Mouse (Mus musculus): Measurements from ENCODE around the gene Btn2a2. TPM values are rescaled to one million over a fixed set of nuclear protein-coding genes. Genes with fewer than 3 reads are reported as not detected.

Gene Btn2a2
- polyA plus RNA-seq, 1 experiment from 2014 or later, result 0.23 TPM

DNA sequence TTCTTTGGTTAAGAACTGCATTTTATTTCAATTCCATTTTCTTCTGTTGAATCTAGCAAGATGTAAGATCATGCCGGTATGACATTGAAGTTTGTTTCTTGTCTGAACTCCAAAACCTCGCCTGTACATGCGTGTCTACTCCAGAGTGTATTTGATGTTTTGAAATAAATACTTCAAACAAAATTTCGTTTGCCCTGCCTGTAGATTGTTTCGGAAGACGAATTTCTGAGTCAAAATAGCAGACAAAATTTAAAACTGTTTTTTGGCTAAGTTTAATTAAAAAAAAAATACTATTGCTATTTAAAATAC is 29.6 kb upstream of the Btn2a2 start:
- under 1% methylated on average over 6 of the region's 6 CpGs for WGBS
- H3K9me3 ChIP-seq, result no peaks in the 10 kb centered on the region

DNA sequence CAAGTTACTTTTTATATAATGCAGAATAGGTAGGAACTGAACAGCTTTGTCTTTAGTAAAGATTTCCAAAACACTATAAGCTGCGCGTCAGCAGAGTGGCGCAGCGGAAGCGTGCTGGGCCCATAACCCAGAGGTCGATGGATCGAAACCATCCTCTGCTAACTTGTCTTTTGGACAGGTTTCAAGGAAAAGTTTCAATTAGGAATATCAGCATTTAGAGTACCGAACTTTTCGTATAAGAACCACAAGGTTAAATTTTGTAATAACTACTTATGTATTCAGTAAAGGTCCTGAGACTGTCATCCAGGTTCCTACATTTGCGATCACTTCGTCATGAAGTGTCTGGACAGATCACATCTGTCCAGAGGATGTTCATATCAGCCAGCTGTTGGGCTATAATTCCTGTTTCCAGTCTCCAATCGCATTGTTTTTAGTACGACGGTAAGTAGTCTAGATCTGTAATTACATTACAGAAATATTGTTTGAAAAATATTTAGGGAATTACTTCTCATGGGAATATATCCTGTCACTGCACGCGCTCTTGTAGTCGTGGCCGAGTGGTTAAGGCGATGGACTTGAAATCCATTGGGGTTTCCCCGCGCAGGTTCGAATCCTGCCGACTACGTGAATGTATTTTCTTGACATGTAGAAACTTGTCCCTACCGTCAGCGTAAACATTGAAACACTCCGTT is 29.1 kb upstream of the Btn2a2 start:
- Histone ChIP-seq H3K4me1 (replicated peaks) (0 out of 2 replicates have a peak, but pooled peaks cover 2% of the 10 kb centered on the region), H3K36me3 (no peaks in the 10 kb centered on the region), H3K27ac (peak overlapping the region; percentile 59; the same call in 1 of the 2 replicates), H3K9me3 (no peaks in the 10 kb centered on the region), H3K4me3 (replicated peaks) (peak overlapping the region; percentile 45), H3K4me2 (replicated peaks) (peak overlapping the region; percentile 75), H3K9ac (0 out of 2 replicates have a peak overlapping the region, but pooled peaks have one; percentile 33), H3K27me3 (replicated peaks) (no peaks in the 10 kb centered on the region)
- ATAC-seq, result peak; percentile 92
- under 1% methylated on average over 27 of the region's 27 CpGs for WGBS

More for the DNA sequence above, 29.6 kb upstream of the Btn2a2 start:
- H3K36me3 ChIP-seq, result no peaks in the 10 kb centered on the region
- H3K9ac ChIP-seq, result no peak overlapping the region
- peak overlapping the region; percentile 75 for H3K4me2 ChIP-seq (replicated peaks)
- no peaks in the 10 kb centered on the region for H3K27me3 ChIP-seq (replicated peaks)
- no peak for ATAC-seq
- H3K4me3 ChIP-seq (replicated peaks), result peak overlapping the region; percentile 45
- 0 out of 2 replicates have a peak, but pooled peaks cover 2% of the 10 kb centered on the region for H3K4me1 ChIP-seq (replicated peaks)
- H3K27ac ChIP-seq, result no peak overlapping the region

DNA sequence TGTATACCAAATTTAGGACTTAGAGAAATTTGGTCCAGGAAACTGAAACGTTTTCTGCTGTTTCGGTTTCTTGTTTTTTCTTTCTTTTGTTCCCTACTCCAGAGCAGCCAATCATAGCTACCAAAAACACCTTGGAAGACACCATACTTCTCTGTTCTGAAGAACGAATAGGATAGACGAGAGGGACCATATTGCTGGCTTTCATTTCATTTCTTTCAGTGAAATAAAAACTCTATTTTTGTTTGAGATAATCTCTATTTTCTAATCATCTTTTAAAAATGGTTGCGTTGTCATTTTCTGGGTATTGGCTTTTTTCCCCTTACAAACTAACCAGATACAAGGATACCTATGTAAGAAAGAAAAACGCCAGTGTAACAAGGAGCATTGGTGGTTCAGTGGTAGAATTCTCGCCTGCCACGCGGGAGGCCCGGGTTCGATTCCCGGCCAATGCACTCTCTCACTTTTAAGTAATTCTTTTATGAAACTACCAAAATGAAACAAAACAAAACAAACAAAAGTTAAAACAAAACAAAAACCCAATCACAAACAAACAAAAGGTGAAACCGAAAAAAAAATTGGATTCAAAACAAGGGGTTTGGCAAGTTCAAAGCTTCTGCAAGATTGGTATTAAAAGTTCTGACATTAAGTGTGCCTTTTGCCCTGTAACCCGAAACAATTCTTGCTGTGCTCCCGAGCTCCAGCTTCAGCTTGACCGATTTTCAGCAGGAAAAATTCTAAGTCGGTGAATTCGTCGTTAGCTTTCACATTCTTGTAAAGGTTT is 28.4 kb upstream of the Btn2a2 start:
- peak; percentile 76 for ATAC-seq
- Histone ChIP-seq H3K4me3 (replicated peaks) (peak overlapping the region; percentile 45), H3K27me3 (replicated peaks) (no peaks in the 10 kb centered on the region), H3K9ac (0 out of 2 replicates have a peak overlapping the region, but pooled peaks have one; percentile 33), H3K9me3 (no peaks in the 10 kb centered on the region), H3K4me2 (replicated peaks) (peak overlapping the region; percentile 75), H3K36me3 (no peaks in the 10 kb centered on the region), H3K27ac (no peak overlapping the region), H3K4me1 (replicated peaks) (0 out of 2 replicates have a peak, but pooled peaks cover 2% of the 10 kb centered on the region)
- WGBS, result under 1% methylated on average over 19 of the region's 19 CpGs

DNA sequence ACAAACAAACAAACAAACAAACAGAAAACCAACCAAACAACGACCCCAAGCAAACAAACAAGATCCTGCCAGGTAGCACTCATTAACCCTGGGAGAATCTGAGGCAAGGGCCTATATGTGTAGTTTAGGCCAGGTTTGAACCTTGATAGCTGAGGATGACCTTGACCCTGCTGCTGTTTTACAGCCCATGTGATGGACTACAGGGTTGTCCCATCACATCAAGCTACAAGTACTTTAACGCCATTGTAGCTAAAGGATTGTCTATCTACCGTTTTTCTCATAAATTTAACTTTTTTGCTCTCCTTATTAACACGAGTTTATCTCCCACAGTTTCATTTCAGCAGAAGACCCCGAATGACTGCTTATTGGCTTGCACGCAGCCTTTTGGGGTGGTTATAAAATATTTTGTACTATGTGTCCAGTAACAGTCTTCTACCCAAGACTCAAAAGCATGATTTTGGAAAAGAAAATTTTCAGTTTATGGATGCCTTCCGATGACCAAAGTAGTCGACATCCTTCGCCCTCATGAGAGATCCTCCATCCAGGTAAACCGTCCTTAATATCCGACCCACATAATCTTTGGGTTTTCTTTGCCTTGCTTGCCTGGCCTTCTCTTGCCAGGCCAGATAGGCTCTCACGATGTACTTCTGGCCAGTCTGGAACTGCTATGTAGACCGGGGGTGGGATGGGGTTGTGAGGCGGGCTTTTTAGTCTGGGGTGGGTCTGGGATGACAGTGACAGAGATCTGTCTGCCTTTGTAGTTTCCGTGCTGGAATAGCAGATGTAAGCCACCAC is 27.4 kb upstream of the Btn2a2 start:
- H3K4me2 ChIP-seq (replicated peaks), result peak overlapping the region; percentile 61
- H3K9ac ChIP-seq, result 0 out of 2 replicates have a peak overlapping the region, but pooled peaks have one; percentile 17
- H3K36me3 ChIP-seq, result no peaks in the 10 kb centered on the region
- no peak overlapping the region for H3K27ac ChIP-seq
- H3K4me3 ChIP-seq (replicated peaks), result peak overlapping the region; percentile 27
- 46% methylated on average over 15 of the region's 15 CpGs for WGBS
- no peak for ATAC-seq
- no peaks in the 10 kb centered on the region for H3K9me3 ChIP-seq
- no peaks in the 10 kb centered on the region for H3K27me3 ChIP-seq (replicated peaks)
- H3K4me1 ChIP-seq (replicated peaks), result 0 out of 2 replicates have a peak, but pooled peaks cover 2% of the 10 kb centered on the region

DNA sequence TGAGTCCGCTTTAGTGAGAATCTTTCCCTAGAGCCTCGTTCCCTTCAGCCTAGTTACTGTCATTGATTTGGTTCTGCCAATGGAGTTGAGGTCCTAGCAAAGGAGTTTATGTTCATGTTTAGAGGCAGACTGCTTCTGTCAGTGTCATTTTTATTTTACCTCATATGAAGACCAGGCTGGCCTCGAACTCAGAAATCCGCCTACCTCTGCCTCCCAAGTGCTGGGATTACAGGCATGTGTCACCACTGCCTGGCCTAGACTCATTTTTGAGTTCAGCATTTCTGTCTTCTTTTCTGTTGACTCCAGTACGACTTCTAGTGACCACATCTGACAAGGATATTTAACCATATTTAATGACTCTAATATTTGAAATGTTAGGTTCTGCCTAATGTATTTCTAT is 26.6 kb upstream of the Btn2a2 start:
- no peak overlapping the region for H3K4me3 ChIP-seq (replicated peaks)
- H3K27ac ChIP-seq, result no peak overlapping the region
- WGBS, result 82% methylated on average over 5 of the region's 5 CpGs
- H3K9ac ChIP-seq, result no peak overlapping the region
- H3K4me2 ChIP-seq (replicated peaks), result no peak overlapping the region
- ATAC-seq, result no peak
- no peaks in the 10 kb centered on the region for H3K9me3 ChIP-seq
- peaks cover 6% of the 10 kb centered on the region; the same call in 1 of the 2 replicates for H3K4me1 ChIP-seq (replicated peaks)
- no peaks in the 10 kb centered on the region for H3K27me3 ChIP-seq (replicated peaks)
- no peaks in the 10 kb centered on the region for H3K36me3 ChIP-seq

DNA sequence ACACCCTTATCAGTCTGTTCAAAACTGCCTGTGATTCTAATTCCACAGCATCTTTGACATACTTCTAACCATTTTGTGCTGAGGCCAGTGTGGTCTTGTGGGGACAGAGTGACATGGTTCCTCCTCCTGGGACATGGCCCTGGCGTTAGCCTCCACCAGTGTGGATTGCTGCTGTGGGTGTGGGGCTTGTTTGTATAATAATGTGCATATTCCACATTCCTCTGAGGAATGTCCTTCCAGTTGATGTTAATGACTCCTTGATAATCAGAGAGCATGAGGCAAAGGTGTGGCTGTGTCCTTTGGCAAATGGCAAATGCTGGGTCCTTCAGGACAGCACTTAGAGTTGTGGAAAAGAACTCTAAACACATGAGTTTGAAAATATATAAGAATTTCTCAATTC is 24.9 kb upstream of the Btn2a2 start:
- no peaks in the 10 kb centered on the region for H3K9me3 ChIP-seq
- 79% methylated on average over 1 of the region's 1 CpGs for WGBS
- H3K27ac ChIP-seq, result no peak overlapping the region
- no peak overlapping the region for H3K4me3 ChIP-seq (replicated peaks)
- no peaks in the 10 kb centered on the region for H3K36me3 ChIP-seq
- H3K4me1 ChIP-seq (replicated peaks), result peaks cover 9% of the 10 kb centered on the region; the same call in 1 of the 2 replicates
- no peaks in the 10 kb centered on the region for H3K27me3 ChIP-seq (replicated peaks)
- H3K4me2 ChIP-seq (replicated peaks), result no peak overlapping the region
- no peak for ATAC-seq
- H3K9ac ChIP-seq, result no peak overlapping the region

DNA sequence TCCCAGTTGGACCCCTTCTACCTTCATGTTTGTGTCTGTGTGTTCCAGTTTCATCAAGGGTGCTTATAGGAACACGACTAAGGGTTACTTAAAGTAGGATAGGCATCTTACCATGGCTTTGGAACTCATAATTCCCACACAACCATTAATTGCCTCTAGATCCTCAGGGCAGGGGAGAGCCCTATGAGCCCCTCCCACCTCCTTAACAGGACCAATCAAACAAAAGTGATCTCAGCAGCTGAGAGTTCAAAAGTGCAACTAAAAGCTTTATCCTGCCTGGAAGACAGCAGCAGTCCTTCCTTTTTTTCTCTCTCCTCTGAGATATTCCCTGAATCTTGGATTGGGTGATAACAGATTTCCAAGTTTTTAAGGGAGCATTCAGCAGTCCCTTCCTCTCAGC is 21.5 kb upstream of the Btn2a2 start:
- Histone ChIP-seq H3K27me3 (replicated peaks) (no peaks in the 10 kb centered on the region), H3K9me3 (no peaks in the 10 kb centered on the region), H3K4me2 (replicated peaks) (no peak overlapping the region), H3K9ac (no peak overlapping the region), H3K27ac (no peak overlapping the region), H3K4me1 (replicated peaks) (peaks cover 10% of the 10 kb centered on the region), H3K36me3 (no peaks in the 10 kb centered on the region), H3K4me3 (replicated peaks) (no peak overlapping the region)
- 23% methylated on average over 1 of the region's 1 CpGs for WGBS
- ATAC-seq, result peak; percentile 77

DNA sequence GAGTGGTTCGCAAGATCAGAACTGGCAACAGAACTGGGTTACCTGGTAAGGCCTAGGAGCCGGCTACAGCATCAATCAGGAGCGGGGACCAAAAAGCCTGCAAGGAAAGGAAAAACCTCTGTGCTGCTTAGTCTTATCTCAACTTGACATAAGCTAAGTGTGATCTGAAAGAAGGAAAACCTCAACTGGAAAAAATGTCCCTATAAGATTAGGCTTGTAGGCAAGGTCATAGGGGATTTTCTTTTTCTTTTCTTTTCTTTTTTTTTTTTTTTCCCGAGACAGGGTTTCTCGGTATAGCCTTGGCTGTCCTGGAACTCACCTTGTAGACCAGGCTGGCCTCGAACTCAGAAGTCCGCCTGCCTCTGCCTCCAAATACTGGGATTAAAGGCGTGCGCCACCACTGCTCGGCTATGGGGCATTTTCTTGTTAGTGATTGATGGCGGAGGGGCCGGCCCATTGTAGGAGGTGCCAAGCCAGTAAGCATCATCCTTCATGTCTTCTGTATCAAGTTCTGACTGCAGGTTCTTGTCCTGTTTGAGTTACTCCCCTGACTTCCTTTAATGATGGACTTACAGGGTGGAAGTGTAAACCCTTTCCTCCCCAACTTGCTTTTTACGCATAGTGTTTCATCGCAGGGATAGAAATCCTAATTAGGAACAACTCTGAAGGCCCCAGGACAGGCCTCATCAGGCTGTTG is 18.3 kb upstream of the Btn2a2 start:
- H3K27me3 ChIP-seq (replicated peaks), result no peaks in the 10 kb centered on the region
- H3K4me1 ChIP-seq (replicated peaks), result peaks cover 10% of the 10 kb centered on the region
- H3K36me3 ChIP-seq, result no peaks in the 10 kb centered on the region
- H3K9me3 ChIP-seq, result no peaks in the 10 kb centered on the region
- H3K9ac ChIP-seq, result no peak overlapping the region
- no peak overlapping the region for H3K4me3 ChIP-seq (replicated peaks)
- 45% methylated on average over 14 of the region's 14 CpGs for WGBS
- no peak overlapping the region for H3K27ac ChIP-seq
- peak overlapping the region; percentile 39 for H3K4me2 ChIP-seq (replicated peaks)
- no peak for ATAC-seq

DNA sequence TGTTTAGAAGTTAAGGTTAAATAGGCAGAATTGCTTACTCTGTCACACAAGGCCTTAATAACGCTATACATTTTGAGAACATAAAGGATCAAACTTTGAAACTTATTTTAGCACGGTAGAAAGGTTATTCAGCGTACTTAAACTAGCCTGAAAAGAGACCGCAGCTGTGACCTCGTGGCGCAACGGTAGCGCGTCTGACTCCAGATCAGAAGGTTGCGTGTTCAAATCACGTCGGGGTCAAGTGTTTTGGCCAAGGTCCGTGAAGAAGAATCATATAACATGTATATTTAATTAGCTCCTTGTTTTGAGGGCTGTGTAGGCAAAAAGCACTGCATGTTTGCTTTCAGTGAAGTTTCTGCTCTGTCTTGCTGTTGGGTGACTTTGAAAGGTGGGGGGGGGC is 17.7 kb upstream of the Btn2a2 start:
- no peaks in the 10 kb centered on the region for H3K36me3 ChIP-seq
- H3K27ac ChIP-seq, result no peak overlapping the region
- 18% methylated on average over 13 of the region's 13 CpGs for WGBS
- H3K9me3 ChIP-seq, result no peaks in the 10 kb centered on the region
- H3K4me1 ChIP-seq (replicated peaks), result peaks cover 10% of the 10 kb centered on the region
- H3K4me2 ChIP-seq (replicated peaks), result peak overlapping the region; percentile 57
- peak; percentile 24; the same call in 1 of the 2 replicates for ATAC-seq
- H3K4me3 ChIP-seq (replicated peaks), result peak overlapping the region; percentile 26; the same call in 1 of the 2 replicates
- H3K27me3 ChIP-seq (replicated peaks), result no peaks in the 10 kb centered on the region
- H3K9ac ChIP-seq, result no peak overlapping the region

DNA sequence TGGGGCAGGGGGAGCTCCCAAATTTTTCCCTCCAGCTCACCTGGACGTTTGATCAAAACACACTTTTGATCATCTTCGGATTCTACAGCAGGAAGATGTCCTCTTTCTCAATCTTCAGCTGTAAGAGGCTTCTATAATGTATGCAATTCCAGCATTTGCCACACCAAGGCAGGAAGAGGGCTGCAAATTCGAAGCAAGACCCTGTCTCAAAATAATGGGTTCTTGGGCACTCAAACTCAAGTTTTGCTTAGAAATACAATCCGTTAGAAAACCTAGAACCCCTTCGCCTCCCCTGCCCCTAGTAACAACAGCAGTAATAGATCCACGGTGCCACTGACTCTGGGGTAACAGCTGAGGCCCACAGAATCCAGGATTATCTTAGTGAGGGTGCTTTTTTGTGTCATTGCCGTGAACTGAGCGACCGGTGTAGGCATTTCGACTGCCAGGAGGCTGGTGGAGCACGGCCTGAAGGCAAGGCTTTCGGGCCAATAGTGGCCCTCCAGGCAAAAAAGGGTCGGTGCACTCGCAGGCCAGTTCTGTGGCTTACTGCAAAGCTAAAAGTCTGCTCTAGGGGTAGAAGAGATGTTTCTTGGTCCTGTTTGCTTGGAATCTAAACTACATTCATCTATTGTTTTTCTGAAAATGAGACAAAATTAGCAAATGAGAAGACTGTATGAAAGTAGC is 17.1 kb upstream of the Btn2a2 start:
- no peak overlapping the region for H3K27ac ChIP-seq
- ATAC-seq, result no peak
- peak overlapping the region; percentile 34 for H3K9ac ChIP-seq
- H3K36me3 ChIP-seq, result no peaks in the 10 kb centered on the region
- peak overlapping the region; percentile 57 for H3K4me2 ChIP-seq (replicated peaks)
- no peaks in the 10 kb centered on the region for H3K27me3 ChIP-seq (replicated peaks)
- peak overlapping the region; percentile 26 for H3K4me3 ChIP-seq (replicated peaks)
- peaks cover 10% of the 10 kb centered on the region for H3K4me1 ChIP-seq (replicated peaks)
- no peaks in the 10 kb centered on the region for H3K9me3 ChIP-seq
- 20% methylated on average over 14 of the region's 14 CpGs for WGBS

DNA sequence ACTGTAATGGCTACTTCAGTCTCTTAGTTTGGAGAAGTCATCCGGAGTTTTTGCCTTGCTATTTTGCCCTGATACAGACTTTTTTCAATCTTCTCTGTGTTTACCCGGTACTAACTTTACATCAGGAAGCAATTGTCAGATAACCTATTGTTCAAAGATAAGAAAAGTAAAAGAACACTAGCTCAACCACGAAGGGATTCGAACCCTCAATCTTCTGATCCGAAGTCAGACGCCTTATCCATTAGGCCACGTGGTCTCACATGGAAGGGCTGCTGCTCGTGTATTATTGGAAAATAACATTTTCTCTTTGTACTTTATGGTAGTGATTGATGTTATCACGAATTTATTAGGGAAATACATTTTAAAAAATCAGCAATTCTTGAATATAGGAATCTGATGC is 15.1 kb upstream of the Btn2a2 start:
- Histone ChIP-seq H3K9ac (no peak overlapping the region), H3K9me3 (no peaks in the 10 kb centered on the region), H3K4me3 (replicated peaks) (no peak overlapping the region), H3K36me3 (no peaks in the 10 kb centered on the region), H3K4me1 (replicated peaks) (peaks cover 4% of the 10 kb centered on the region; the same call in 1 of the 2 replicates), H3K27ac (no peak overlapping the region), H3K27me3 (replicated peaks) (no peaks in the 10 kb centered on the region), H3K4me2 (replicated peaks) (0 out of 2 replicates have a peak overlapping the region, but pooled peaks have one; percentile 17)
- ATAC-seq, result no peak; the same call in 1 of the 2 replicates
- 6% methylated on average over 9 of the region's 9 CpGs for WGBS

Data from intestine, embryonic 15.5 days (tissue).